Mouse (Mus musculus) Muller cell, postnatal 12 days (primary cell): ENCODE measurements at regions not wholly inside any gene's neighbourhood (a gene's known extent, or its start where the extent isn't known, plus 50 kb on each side); places are given as distances from the start of the nearest gene placed in this dataset.

ENCODE experiments used
- DNase-seq: peaks from one replicate; pipeline ENCODE4 v3.0.0-alpha.2; 2015; ENCODE audit errors: inconsistent ontology term

- DNase-seq: no peak
Observed at GRCm38 (mm10) chr6:127381148-127381888, 65.3 kb upstream of the Parp11 start.

GRCm38 (mm10) chr6:127391258-127392011, 55.2 kb upstream of the Parp11 start:
- no peak for DNase-seq

DNA sequence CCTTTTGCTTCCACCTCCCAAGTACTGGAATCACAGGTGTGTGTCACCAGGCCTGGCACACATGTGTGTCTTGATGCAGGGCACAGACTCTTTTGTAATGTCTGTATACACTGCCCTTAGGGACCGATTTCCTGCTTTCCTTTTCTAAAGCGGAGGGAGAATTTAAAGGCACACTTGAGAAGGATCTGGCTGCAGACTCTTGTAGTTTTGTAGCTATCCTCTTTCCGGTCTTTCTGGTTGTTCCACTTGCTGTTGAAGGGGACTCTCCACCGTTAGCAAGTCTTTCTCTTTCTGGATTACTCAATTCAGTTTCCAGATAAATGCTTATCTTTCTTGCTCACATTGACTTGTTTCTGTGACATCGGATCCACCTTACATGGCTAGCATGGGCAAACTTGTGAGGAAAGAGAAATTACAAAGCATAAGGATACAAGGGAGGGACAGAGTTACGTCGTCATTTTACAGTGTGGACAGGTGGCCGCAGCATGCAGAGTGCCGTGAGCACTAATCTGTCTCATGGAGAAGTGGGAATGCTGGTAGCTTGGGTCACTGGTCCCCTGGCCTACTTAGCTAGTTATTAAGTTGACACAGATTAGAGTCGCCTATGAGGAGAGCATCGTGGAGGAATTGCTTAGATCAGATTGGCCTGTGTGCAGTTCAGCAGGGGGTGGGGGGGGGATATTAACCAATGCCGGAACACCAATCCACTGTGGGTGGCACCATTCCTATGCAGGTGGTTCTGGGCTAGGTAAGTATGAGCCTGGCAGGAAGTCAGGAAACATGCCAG, 54.4 kb upstream of the Parp11 start:
- DNase-seq: no peak

DNA sequence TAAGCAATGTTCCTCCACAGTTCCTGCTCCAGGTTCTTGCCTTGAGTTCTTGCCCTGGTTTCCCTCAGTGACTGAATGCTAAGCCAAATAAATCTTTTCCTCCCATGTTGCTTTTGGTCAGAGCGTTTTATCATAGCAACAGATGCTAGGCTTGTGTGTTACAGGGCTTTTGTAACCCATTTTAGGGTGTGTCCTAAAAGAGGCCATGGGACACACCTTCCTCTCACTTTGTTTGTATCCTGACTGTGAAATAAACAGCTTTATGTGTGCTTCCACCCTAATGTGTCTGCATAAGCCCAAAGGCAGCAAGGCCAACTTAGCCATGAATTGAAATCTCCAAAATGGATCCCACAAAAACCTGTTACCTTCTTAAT, 53.9 kb upstream of the Parp11 start:
- no peak for DNase-seq

- no peak for DNase-seq
Observed at GRCm38 (mm10) chr6:127393907-127394600, 52.6 kb upstream of the Parp11 start.
